Mouse (Mus musculus): ENCODE measurements around the gene Adgrg2.

GRCm38 (mm10) chrX:160413881-160414395, 23.4 kb downstream of the Adgrg2 start:
- TF ChIP-seq GATA1 (IDR thresholded peaks at IDR 0.05; ENCODE audit: low read length) (no peak), TAL1 (IDR thresholded peaks at IDR 0.05; ENCODE audit: low read length) (no peak)
